Mouse (Mus musculus) T-cell, adult 2 months (primary cell): ENCODE results near the gene Olfr53.
"Not testable (repeated sequence)": the region's sequence is repeated elsewhere in the genome, so short reads cannot be mapped to it uniquely, and the experiment has no call there.

Experiments
- DNase-seq: peaks from one replicate; pipeline ENCODE4 v3.0.0; 2022; ENCODE audit warnings: low spot score

Gene Olfr53

GRCm38 (mm10) chr7:140646152-140646551 lies at the start of gene Olfr53:
TSS of gene Olfr53 (plus strand) at chr7:140646452.
- no peak for DNase-seq

- DNase-seq: not testable (repeated sequence)
Observed at GRCm38 (mm10) chr7:140600969-140601368, 45.3 kb upstream of the Olfr53 start, which contains the start of gene Olfr46. TSS of gene Olfr46 (plus strand) at chr7:140601269.

- DNase-seq: not testable (repeated sequence)
Observed at GRCm38 (mm10) chr7:140628670-140629069, 17.6 kb upstream of the Olfr53 start, which contains the start of gene Olfr61. TSS of gene Olfr61 (plus strand) at chr7:140628970.

GRCm38 (mm10) chr7:140630559-140630958 lies 15.7 kb upstream of the Olfr53 start:
- DNase-seq: no peak

- DNase-seq: no peak
Observed at GRCm38 (mm10) chr7:140659630-140660029, 13.4 kb downstream of the Olfr53 start, which contains the start of gene Olfr539. TSS of gene Olfr539 (plus strand) at chr7:140659930.

GRCm38 (mm10) chr7:140670693-140671092 lies 24.4 kb downstream of the Olfr53 start:
- not testable (repeated sequence) for DNase-seq

GRCm38 (mm10) chr7:140675863-140676262 lies 29.6 kb downstream of the Olfr53 start:
- no peak for DNase-seq

GRCm38 (mm10) chr7:140679591-140679990 lies 33.3 kb downstream of the Olfr53 start:
- not testable (repeated sequence) for DNase-seq

- DNase-seq: no peak
Observed at GRCm38 (mm10) chr7:140681651-140682050, 35.4 kb downstream of the Olfr53 start, which contains the start of gene Olfr45. TSS of gene Olfr45 (plus strand) at chr7:140681951.

- no peak for DNase-seq
Observed at GRCm38 (mm10) chr7:140696967-140697366, 50.7 kb downstream of the Olfr53 start, which contains the start of gene Olfr541. TSS of gene Olfr541 (plus strand) at chr7:140697267.
